Mouse (Mus musculus) retina, adult 2 months (tissue): ENCODE results near the gene Tex14.
"Not testable (repeated sequence)": the region's sequence is repeated elsewhere in the genome, so short reads cannot be mapped to it uniquely, and the experiment has no call there.

Source experiments
- DNase-seq: peaks from one replicate; pipeline ENCODE4 v3.0.0-alpha.2; 2012; ENCODE audit warnings: low read depth, low spot score

Tex14 gene

DNA sequence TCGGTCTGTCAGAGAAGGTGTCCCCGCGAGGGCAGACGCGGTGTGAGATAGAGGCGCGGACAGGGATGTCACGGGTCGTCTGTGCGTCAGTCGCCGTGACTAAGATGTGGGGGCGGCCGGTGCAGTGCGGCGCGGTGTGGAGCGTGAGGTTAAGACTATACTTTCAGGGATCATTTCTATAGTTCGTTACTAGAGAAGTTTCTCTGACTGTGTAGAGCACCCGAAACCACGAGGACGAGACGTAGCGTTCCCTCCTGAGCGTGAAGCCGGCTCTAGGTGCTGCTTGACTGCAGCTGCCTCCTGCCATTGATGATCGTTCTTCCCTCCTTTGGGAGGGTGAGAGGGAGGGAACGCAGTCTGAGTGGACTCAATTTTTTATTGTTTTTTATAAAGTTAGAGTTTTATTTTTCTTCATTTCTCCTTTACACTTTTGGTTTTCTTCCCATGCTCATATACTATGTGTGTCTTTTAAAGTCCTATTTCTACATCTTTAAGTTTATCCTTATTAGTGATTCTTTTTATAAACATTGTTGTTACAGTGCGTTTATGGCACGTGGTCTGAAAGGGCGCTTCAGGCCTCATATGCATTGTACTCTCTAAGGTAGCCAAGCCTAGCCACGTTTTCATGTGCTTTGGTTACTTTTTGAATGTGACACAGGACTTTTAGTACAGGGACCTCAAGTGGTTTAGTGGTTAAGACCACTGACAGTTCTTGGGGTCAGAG is 43.8 kb downstream of the Tex14 start:
- DNase-seq, result not testable (repeated sequence)

DNA sequence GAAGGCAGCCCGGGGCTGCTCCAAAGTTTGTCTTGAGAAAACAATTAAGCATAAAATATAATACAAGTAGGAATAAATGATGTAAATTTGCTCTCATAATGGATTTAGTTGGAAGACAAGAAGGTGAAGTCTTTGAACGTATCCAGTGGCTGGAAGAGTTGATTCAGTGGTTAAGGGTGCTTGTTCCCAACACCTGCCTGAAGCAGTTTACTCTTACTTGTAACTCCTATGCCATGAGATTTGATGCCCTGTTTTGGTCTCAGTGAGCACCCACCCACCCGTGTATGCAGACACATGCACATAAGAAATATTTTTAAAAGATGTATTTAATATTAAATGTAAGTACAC is 44.3 kb downstream of the Tex14 start:
- DNase-seq, result no peak

DNA sequence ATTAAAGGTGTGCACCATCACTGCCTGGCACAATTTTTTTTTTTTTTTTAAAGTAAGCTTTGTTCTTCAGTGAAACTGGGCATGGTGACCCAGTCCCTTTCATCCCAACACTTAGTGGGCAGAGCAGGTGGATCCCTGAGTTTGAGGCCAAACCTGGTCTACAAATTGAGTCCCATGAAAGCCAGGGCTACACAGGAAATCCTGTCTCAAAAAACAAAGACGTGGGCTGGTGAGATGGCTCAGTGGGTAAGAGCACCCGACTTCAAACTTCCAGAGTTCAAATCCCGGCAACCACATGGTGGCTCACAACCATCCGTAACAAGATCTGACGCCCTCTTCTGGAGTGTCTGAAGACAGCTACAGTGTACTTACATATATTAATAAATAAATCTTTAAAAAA is 45.0 kb downstream of the Tex14 start:
- not testable (repeated sequence) for DNase-seq

DNA sequence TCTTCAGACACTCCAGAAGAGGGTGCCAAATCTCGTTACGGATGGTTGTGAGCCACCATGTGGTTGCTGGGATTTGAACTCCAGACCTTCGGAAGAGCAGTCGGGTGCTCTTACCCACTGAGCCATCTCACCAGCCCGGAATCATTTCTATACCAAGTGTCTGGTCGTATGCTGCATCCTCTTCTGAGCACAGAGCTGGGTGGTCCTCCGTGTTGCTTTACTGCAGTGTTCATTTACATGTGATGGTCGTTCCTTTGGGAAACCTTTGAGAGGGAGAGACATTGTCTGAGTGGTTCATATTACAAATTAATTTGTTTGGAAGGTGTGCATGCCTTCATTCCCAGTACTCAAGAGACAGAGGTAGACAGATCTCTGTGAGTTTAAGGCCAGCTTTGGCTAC is 47.9 kb downstream of the Tex14 start:
- DNase-seq, result not testable (repeated sequence)

DNA sequence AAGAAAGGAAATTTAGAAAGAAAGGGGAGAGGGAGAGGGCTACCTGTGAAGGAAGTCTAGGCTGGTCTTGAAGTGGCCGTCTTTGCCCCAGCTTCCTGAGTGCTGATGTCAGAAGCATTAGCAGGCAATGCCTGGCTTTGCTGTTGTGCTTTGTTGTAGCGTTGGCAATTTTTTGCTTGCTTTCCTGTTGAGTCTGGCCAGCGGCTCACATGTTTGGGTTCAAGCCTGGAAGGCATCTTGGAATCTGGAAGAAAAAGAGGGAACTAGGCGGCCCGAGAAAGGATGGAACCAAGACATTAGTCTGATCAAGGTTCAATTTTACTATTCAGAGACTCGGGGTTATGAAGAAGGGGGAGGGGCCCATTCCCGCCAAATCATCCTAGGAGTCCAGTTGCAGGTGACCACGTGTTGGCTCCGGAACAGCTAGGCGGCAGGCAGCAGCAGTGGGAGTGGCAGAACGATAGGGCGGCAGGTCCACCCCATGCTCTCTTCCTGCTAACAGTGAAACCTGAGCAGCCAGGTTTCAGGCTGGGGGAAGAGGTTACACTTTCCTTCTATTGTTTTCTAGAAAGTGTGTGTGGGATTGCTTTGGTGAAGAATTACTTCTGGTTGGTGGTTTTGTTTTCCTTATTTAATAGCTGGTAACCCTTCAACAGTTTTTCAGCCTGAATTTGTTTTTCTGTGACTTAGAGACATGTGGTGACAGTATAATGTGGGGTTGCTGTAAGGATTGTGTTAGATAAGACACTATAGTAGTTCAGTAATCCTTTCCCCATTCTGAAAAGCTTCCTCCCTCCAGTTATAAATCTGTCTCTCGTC is 48.6 kb downstream of the Tex14 start:
- DNase-seq, result no peak

DNA sequence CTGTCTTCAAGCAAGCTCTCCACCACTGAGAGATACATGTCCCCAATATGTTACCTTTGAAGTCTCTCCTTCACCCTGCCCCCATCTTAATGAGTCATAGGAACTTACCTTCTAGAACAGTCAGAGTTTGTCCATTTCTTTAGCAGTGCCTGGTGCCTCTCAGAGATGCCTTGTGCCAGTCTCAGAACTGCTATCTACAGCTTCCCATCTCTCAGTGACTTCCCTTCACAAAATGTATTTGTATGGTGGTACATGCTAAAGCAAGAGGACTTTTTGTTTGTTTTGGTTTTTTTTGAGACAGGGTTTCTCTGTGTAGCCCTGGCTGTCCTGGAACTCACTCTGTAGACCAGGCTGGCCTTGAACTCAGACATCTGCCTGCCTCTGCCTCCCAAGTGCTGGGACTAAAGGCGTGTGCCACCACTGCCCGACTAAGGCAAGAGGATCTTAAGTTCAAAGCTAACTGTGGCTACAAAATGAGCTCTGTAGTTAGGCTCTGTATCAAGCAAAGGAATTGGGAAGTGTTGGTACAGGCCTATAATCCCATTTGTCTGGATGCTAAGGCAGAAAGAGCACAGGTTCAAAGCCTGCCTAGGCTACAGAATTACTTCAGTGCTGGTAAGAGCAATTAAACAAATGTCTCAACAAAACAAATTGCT is 49.3 kb downstream of the Tex14 start:
- DNase-seq, result no peak

DNA sequence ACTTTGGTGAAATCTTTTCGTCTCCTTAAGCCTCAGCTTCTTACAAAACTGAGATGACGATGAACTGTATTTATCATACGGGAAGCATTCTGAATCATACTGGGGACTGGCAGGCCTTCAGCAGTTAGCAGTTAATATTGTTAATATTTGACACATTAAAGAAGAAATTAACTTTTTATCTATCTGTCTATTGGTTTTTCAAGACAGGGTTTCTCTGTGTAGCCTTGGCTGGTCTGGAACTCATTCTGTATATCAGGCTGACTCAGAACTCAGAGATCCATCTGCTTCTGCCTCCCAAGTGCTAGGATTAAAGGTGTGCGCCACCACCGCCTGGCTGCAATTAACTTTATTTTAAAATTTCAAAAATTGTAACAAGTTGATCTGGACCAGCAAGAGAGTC is 50.7 kb downstream of the Tex14 start:
- DNase-seq, result no peak

DNA sequence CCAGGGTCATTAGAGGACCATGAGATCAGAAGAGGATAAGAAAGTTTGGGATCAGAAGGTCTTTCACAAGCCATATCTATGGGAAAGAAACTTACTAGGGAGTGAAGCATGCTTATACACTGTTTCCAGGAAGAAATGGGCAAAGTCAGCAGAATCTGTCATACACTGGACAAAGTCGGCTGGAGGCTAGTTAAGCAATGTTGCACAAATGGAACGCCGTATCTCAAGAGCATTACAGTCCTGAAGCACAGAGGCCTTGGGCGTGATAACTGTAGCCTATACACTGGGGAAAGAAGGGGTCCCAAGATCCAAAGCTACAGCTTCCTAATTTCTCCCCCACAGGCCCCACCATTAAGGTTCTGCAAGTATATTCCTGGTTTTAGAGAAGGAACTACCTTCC is 51.1 kb downstream of the Tex14 start:
- DNase-seq, result no peak

DNA sequence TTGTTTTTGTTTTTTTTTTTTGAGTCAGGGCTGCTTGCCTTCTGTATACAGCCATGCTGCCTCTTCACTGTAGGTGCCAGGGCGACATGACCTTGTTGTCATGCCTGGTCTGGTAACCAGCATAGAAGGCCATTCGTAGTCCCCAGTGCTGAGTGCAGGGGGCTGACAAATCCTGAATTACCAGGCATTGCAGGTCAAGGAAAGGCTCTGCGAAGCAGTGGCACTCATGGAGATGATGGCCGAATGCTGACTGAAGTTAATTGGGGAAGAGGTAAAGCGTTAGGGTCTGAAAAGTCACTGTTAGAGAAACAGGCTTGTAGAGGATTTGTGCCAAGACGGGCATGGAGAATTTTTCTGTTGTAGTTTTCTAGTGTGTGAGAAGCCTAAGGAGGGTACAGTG is 55.7 kb downstream of the Tex14 start:
- DNase-seq, result no peak

DNA sequence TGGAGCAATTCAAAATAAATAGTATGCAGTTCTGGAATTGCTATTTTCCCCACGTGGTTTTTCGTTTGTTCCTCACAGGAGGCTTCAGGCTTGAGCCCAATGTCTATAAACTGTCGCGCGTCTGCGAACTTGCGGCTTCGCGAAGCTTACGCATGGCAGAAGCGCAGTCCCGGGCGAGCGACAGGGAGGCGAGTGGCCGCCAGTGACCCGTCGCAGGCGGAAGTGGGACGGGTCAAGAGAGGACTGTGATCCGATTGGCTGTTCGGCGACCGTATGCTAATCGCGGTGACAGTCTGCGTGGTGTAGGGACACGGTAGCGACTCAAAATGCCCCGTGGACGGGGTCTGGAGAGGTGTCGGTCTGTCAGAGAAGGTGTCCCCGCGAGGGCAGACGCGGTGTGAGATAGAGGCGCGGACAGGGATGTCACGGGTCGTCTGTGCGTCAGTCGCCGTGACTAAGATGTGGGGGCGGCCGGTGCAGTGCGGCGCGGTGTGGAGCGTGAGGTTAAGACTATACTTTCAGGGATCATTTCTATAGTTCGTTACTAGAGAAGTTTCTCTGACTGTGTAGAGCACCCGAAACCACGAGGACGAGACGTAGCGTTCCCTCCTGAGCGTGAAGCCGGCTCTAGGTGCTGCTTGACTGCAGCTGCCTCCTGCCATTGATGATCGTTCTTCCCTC is 57.1 kb downstream of the Tex14 start:
- not testable (repeated sequence) for DNase-seq

DNA sequence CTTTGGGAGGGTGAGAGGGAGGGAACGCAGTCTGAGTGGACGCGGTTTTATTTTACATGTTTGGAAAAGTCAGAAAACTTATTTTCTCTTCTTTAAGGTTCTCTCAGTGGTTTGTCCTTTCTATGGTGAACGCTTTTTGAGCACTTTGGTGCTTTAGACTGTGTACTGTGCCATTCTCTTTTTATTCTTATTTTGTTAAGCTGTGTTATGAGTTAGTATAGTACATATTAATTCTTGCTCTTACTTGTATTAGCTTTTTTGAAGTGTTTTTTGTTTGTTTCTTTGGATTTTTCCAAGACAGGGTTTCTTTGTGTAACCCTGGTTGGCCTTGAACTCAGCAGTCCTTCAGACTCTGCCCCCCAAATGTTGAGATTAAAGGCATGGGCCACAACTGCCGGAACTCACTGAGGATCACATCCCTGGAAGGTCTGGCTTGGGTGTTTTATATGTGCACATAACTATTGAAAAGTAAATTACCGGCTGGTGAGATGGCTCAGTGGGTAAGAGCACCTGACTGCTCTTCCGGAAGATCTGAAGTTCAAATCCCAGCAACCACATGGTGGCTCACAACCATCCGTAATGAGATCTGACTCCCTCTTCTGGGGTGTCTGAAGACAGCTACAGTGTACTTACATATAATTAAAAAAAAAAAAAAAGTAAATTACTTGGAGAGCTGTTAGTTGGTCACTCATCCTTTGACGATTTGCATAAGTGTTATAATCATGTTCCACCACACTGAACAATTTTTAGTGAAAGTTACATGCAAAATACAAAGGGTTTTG is 57.8 kb downstream of the Tex14 start:
- DNase-seq, result no peak

DNA sequence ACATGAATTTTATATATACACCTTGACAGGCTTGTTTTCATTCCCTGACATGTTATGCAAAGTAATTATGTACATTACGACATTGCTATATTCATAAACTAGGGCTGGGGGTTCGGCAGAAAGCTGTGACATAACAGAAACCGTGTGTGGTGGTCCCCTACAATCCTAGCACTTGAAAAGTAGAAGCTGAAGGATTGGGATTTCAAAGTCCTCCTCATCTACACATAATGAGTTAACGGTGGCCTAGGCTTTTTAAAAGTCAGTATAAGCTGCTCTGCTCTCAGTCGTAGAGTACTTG is 58.3 kb downstream of the Tex14 start:
- DNase-seq, result no peak

DNA sequence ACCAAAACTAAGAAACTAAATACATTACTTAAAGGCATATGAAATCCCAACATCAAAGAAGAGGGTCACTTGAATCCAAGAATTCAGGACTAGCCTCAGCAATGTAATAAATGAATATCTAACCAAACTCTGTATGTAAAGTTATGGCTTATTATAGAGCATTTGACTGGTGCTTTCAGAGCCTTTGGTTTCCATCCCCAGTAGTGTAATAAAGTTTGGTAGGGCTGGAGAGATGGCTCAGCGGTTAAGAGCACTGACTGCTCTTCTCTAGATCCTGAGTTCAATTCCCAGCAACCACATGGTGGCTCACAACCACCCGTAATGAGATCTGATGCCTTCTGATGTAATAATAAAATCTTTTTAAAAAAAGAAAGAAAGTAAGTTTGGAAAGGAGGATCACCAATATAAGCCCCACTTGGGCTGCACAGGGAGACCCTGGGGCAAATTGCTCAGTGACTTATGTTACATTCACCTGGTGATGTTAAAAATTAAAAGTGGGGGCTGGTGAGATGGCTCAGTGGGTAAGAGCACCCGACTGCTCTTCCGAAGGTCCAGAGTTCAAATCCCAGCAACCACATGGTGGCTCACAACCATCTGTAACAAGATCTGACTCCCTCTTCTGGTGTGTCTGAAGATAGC is 59.0 kb downstream of the Tex14 start:
- DNase-seq, result not testable (repeated sequence)

DNA sequence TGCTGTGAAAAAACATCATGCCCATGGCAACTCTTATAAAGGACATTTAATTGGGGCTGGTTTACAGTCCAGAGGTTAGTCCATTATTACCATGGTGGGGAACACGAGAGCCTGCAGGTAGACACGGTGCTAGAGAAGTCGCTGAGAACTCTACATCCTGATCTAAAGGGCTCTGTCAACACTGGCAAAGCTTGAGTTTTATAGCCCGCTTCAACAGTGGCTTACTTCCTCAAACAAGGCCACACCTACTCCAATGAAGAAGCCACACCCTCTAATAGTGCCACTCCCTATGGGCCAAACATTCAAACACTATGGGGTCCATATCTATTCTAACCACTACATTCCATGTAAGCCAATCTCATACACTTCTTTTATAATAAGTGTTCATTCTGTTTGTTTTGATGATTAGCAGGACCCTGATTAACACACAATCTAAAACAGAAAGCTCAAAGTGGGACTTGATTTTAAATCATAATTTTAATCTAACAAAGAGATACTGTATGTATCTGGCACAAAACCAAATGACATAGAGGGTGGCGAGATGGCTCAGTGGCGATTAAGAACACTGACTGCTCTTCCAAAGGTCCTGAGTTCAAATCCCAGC is 61.2 kb downstream of the Tex14 start:
- DNase-seq, result no peak

DNA sequence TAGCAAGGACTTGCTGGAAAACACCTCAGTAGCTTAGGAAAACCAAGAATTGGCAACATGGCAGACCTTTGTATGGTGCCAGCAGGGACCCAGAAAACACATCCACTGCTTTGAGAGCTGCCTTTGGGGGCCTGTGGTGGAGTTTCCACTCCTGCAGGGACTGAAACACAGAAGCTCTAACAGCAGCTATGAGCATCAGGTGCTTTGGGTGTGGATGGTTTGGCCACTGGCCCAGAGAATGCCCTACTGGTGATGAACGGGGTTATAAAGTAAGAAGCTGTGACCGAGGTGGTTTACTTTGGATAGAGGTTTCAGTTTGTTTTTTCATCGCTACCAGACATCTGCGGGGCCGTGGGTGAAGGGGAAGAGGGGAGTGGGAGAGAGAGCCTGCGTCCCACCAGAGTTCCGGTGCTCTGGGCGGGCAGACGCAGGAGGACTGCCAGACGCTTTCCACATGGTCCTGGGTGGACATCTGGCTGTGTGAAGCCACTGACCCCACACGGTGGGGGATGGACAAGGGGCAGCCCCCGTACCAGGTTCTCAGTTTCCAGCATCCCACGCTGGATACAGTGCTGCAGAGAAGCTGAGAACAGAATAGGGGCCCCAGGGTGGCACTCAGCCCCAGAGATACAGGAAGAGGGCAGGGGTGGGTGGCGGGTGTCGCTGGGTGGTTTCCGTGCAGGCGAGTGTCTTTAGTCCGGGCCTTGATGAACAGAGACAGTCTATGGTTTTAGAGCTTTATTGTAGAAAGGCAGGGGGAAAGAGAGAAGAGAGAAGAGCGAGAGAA is 62.8 kb downstream of the Tex14 start:
- DNase-seq, result no peak

DNA sequence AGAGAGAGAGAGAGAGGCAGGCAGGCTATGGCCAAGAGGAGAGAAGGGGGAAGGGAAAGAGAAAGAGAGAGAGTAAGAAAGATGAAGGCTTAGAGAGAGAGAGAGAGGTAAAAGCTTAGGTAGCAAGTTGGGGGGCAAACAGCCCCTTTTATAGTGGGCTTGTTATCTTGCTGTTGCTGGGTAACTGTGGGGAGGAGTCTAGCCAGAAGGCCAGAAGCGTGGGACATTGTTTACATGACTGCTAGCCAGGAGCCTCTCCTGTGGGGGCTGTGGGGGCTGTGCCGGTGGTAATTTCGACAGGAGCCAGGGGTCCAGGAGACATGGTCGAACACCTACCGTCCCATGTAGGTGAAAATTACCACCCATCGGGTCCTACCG is 63.4 kb downstream of the Tex14 start:
- DNase-seq, result no peak

DNA sequence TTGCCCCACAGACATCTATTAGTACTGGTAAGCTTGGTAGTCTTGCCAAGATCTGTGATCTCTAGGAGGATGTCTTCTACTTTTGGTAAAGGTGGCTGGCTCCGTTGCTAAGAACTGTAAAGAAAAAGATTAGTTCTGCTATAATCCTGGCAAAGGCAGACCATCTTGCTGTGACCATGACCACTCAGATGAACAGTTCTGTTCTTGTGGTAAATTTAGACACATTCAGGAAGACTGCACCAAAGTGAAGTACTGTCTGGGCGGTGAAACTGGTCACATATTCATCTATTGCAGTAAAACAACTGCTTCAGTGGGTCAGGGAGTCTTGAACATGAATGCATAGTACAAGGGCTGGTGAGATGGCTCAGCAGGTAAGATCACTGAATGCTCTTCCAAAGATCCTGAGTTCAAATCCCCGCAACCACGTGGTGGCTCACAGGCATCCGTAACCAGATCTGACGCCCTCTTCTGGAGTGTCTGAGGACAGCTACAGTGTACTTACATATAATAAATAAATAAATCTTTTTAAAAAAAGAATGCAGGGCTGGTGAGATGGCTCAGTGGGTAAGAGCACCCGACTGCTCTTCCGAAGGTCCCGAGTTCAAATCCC is 63.9 kb downstream of the Tex14 start:
- no peak for DNase-seq

DNA sequence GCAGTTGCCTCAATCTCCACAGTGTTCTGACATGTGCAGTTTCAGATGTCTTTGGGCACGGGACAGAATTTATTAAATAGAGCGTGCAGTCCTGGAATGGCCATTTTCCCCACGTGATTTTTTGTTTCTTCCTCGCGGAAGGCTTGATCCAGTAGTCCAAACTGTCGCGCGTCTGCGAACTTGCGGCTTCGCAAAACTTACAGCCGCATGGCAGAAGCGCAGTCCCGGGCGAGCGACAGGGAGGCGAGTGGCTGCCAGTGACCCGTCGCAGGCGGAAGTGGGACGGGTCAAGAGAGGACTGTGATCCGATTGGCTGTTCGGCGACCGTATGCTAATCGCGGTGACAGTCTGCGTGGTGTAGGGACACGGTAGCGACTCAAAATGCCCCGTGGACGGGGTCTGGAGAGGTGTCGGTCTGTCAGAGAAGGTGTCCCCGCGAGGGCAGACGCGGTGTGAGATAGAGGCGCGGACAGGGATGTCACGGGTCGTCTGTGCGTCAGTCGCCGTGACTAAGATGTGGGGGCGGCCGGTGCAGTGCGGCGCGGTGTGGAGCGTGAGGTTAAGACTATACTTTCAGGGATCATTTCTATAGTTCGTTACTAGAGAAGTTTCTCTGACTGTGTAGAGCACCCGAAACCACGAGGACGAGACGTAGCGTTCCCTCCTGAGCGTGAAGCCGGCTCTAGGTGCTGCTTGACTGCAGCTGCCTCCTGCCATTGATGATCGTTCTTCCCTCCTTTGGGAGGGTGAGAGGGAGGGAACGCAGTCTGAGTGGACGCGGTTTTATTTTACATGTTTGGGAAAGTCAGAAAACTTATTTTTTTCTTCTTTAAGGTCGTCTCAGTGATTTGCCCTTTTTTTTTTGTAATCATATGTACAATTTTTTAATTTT is 66.2 kb downstream of the Tex14 start:
- not testable (repeated sequence) for DNase-seq

DNA sequence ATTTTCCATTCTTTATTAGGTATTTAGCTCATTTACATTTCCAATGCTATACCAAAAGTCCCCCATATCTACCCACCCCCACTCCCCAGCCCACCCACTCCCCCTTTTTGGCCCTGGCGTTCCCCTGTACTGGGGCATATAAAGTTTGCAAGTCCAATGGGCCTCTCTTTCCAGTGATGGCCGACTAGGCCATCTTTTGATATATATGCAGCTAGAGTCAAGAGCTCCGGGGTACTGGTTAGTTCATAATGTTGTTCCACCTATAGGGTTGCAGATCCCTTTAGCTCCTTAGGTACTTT is 66.8 kb downstream of the Tex14 start:
- DNase-seq, result not testable (repeated sequence)
